In the genomic region with DNA sequence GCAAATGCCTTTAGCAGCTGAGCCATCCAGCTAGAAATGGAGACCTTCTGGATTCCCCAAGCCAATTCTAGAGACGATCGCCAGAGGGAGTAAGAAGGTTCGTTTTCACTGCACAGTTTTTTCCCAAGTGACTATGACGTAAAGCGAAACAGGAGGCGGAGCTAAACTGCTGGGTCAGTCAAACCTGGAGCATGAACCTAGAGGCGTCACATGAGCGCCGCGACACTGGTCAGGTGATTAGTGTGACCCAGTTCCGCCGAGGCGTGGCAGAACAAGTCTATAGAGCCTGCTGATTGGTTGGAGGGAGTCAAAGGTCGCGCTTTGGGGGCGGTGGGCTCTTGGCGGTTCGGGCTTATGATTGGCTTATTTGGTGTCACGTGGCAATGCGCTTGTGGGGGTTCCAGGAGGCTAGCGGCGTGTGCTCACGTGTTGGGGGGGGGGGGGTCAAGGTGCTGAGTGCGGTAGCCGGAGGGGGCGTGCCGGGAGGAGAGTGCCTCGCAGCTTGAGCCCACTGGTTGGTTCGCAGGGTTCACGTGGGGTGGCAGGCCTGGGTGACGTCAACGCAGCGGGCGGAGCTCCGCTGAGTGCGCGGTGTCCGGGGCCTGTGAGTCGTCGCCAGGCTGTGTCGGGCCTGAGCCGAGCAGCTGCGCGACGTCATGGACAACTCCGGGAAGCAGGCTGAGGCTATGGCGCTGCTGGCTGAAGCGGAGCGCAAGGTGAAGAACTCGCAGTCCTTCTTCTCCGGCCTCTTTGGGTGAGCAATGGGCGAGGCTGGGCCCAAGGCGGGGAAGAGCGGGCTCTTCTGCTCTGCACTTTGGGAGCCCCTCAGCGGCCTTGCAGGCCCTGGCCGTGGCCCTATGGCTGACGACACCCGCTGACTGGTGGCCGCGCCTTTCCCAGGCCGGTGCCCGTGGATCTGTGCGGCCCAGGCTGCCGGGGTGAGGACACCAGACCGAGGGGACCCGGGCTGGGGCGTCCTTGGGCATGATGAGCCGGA, we compare ENCODE assay signal across 8 mouse cellular contexts. TPM values are rescaled to one million over a fixed set of nuclear protein-coding genes. Genes with fewer than 3 reads are reported as not detected.
DNase-seq lines count a peak whose midpoint lies in the region; ATAC-seq and TF ChIP-seq lines count a peak whose summit lies in the region.

A gene (plus strand): TSS at position 438 of the 997 bp plus-strand sequence.

- peak within 1 kb of the TSS; percentile 98 for H3K4me3 ChIP-seq in forebrain, embryonic 10.5 days
- H3K4me3 ChIP-seq in heart, embryonic 15.5 days: peak within 1 kb of the TSS; percentile 69
- peak within 1 kb of the TSS; percentile 81 to 98 for H3K4me3 ChIP-seq in liver, embryonic 14.5 days (ENCODE audit: insufficient read depth in 1 of 2, low read depth in 2 of 2, low read length in 2 of 2)
- H3K4me3 ChIP-seq in neural tube, embryonic 11.5 days (ENCODE audit: low read depth, low read length): peak within 1 kb of the TSS; percentile 99
- peak within 1 kb of the TSS; percentile 96 for H3K4me3 ChIP-seq in stomach, postnatal 0 days (ENCODE audit: low read depth, low read length)

- H3K27me3 ChIP-seq in forebrain, embryonic 10.5 days (ENCODE audit: poor library complexity, severe bottlenecking): no peaks in the 10 kb centered on the region
- 0 out of 2 replicates have a peak, but pooled peaks cover 4% of the 10 kb centered on the region for H3K27me3 ChIP-seq in heart, embryonic 15.5 days
- no peaks in the 10 kb centered on the region; the same call in none of the 2 replicates for H3K27me3 ChIP-seq in liver, embryonic 14.5 days (ENCODE audit: control insufficient read depth, insufficient read depth, low read length)
- H3K27me3 ChIP-seq in neural tube, embryonic 11.5 days (ENCODE audit: control insufficient read depth, insufficient read depth, low read length): no peaks in the 10 kb centered on the region
- no peaks in the 10 kb centered on the region for H3K27me3 ChIP-seq in stomach, postnatal 0 days (ENCODE audit: control insufficient read depth, insufficient read depth, low read length)

- peak; percentile 97 for ATAC-seq in heart, embryonic 15.5 days (replicated peaks; ENCODE audit: insufficient number of reproducible peaks, insufficient read depth, low FRiP score, low read depth)
- peak; percentile 96 for ATAC-seq in liver, embryonic 14.5 days (ENCODE audit: insufficient read depth)
- peak; percentile 99 for ATAC-seq in neural tube, embryonic 11.5 days (ENCODE audit: insufficient read depth, low FRiP score, low TSS enrichment)
- ATAC-seq in stomach, postnatal 0 days (ENCODE audit: low FRiP score, low TSS enrichment): peak; percentile 99

- H3K9ac ChIP-seq in heart, embryonic 15.5 days: peak within 1 kb of the TSS; percentile 93
- H3K9ac ChIP-seq in liver, embryonic 14.5 days (replicated peaks): peak within 1 kb of the TSS; percentile 98
- H3K9ac ChIP-seq in neural tube, embryonic 11.5 days (ENCODE audit: low read length): peak within 1 kb of the TSS; percentile 94
- H3K9ac ChIP-seq in stomach, postnatal 0 days (ENCODE audit: low read length): peak within 1 kb of the TSS; percentile 98

- H3K4me2 ChIP-seq in heart, embryonic 15.5 days: peak within 1 kb of the TSS; percentile 84
- H3K4me2 ChIP-seq in liver, embryonic 14.5 days (ENCODE audit: low read depth): peak within 1 kb of the TSS; percentile 81
- H3K4me2 ChIP-seq in neural tube, embryonic 11.5 days (ENCODE audit: low read depth): peak within 1 kb of the TSS; percentile 97
- peak within 1 kb of the TSS; percentile 86 for H3K4me2 ChIP-seq in stomach, postnatal 0 days (replicated peaks; ENCODE audit: low read depth)

- TF ChIP-seq EP300 in liver, embryonic 14.5 days (IDR thresholded peaks at IDR 0.05; ENCODE audit: low read depth): no peak; the same call in 1 of the 2 replicates
- TF ChIP-seq EP300 in stomach, postnatal 0 days (optimal IDR thresholded peaks at IDR 0.05): no peak

- peak; percentile 97 for DNase-seq in CD8-positive naive resting alpha-beta T cell, adult 2 months (ENCODE audit: low read depth in 2 of 2, low spot score in 2 of 2)
- DNase-seq in c-Kit-positive CD71-negative TER-119-negative erythroid progenitor cells, embryonic 14.5 days (ENCODE audit: low read depth): peak; percentile 99
- DNase-seq in forebrain, embryonic 10.5 days (ENCODE audit: extremely low spot score, low spot score): peak; percentile 99
- DNase-seq in kidney, postnatal 25 days: peak; percentile 100
- DNase-seq in liver, embryonic 14.5 days (ENCODE audit: low read depth in 3 of 3, low spot score in 3 of 3): peak; percentile 99 to 100 (median 99)
- peak; percentile 99 for DNase-seq in neural tube, embryonic 11.5 days (ENCODE audit: low spot score)
- DNase-seq in stomach, postnatal 0 days (ENCODE audit: low spot score): peak; percentile 99

- TF ChIP-seq CTCF in liver, embryonic 14.5 days (IDR thresholded peaks at IDR 0.05; ENCODE audit: low read depth): peak; percentile 83
- TF ChIP-seq CTCF in stomach, postnatal 0 days (IDR thresholded peaks at IDR 0.05; ENCODE audit: low read depth): peak; percentile 87

- WGBS in forebrain, embryonic 10.5 days: under 1% methylated on average over 68 of the region's 68 CpGs
- under 1% methylated on average over 68 of the region's 68 CpGs for WGBS in heart, embryonic 15.5 days
- under 1% methylated on average over 66 of the region's 68 CpGs for WGBS in liver, embryonic 14.5 days (ENCODE audit: insufficient replicate concordance)
- WGBS in neural tube, embryonic 11.5 days: under 1% methylated on average over 68 of the region's 68 CpGs
- WGBS in stomach, postnatal 0 days: under 1% methylated on average over 64 of the region's 68 CpGs

- H3K4me1 ChIP-seq in forebrain, embryonic 10.5 days: peaks cover 33% of the 10 kb centered on the region
- H3K4me1 ChIP-seq in heart, embryonic 15.5 days (replicated peaks): peaks cover 24% of the 10 kb centered on the region
- H3K4me1 ChIP-seq in liver, embryonic 14.5 days (replicated peaks; ENCODE audit: control insufficient read depth in 2 of 2, insufficient read depth in 2 of 2, low read length in 1 of 2): peaks cover 13 to 21% of the 10 kb centered on the region in 2 experiments
- peaks cover 8% of the 10 kb centered on the region for H3K4me1 ChIP-seq in neural tube, embryonic 11.5 days (ENCODE audit: control insufficient read depth, insufficient read depth, low read length)
- H3K4me1 ChIP-seq in stomach, postnatal 0 days (replicated peaks; ENCODE audit: control insufficient read depth, insufficient read depth): no peaks in the 10 kb centered on the region

- peak within 1 kb of the TSS; percentile 93 for H3K27ac ChIP-seq in forebrain, embryonic 10.5 days
- peak within 1 kb of the TSS; percentile 83 for H3K27ac ChIP-seq in heart, embryonic 15.5 days
- H3K27ac ChIP-seq in liver, embryonic 14.5 days: peak within 1 kb of the TSS; percentile 77
- peak within 1 kb of the TSS; percentile 84 for H3K27ac ChIP-seq in neural tube, embryonic 11.5 days (ENCODE audit: low read depth, low read length)
- H3K27ac ChIP-seq in stomach, postnatal 0 days (replicated peaks): peak within 1 kb of the TSS; percentile 95

- no peaks in the 10 kb centered on the region for H3K9me3 ChIP-seq in forebrain, embryonic 10.5 days
- H3K9me3 ChIP-seq in heart, embryonic 15.5 days (replicated peaks): no peaks in the 10 kb centered on the region
- no peaks in the 10 kb centered on the region for H3K9me3 ChIP-seq in liver, embryonic 14.5 days (ENCODE audit: control insufficient read depth, low read length)
- H3K9me3 ChIP-seq in neural tube, embryonic 11.5 days (ENCODE audit: control insufficient read depth, low read length): no peaks in the 10 kb centered on the region
- no peaks in the 10 kb centered on the region for H3K9me3 ChIP-seq in stomach, postnatal 0 days (ENCODE audit: control insufficient read depth, low read length)

- peaks cover 28% of the 10 kb centered on the region for H3K36me3 ChIP-seq in forebrain, embryonic 10.5 days (replicated peaks)
- H3K36me3 ChIP-seq in heart, embryonic 15.5 days: peaks cover 6% of the 10 kb centered on the region; the same call in 1 of the 2 replicates
- H3K36me3 ChIP-seq in liver, embryonic 14.5 days (replicated peaks; ENCODE audit: control insufficient read depth, insufficient read depth, low read depth): peaks cover 24% of the 10 kb centered on the region
- H3K36me3 ChIP-seq in neural tube, embryonic 11.5 days (ENCODE audit: control insufficient read depth, insufficient read depth, low read length): no peaks in the 10 kb centered on the region; the same call in 1 of the 2 replicates
- H3K36me3 ChIP-seq in stomach, postnatal 0 days (ENCODE audit: control insufficient read depth, insufficient read depth, low read length): peaks cover 2% of the 10 kb centered on the region; the same call in 1 of the 2 replicates

RNA-seq across cellular contexts. Expression of the gene that starts here (rescaled TPM):
- polyA plus RNA-seq in forebrain, embryonic 10.5 days (2016; fragmentation: Nextera tagmentation; extraction: Ambion mirVana): 169 and 171 TPM in 2 replicates
- 130 and 161 TPM in 2 replicates for polyA plus RNA-seq in heart, embryonic 15.5 days (2015; fragmentation: Nextera tagmentation; extraction: Ambion mirVana)
- polyA plus RNA-seq in liver, embryonic 14.5 days (2012; rRNA removed): 88.9 and 110 TPM in 2 replicates
- polyA plus RNA-seq in liver, embryonic 14.5 days (2014; fragmentation: Nextera tagmentation; extraction: Ambion mirVana): 107 and 112 TPM in 2 replicates
- polyA plus RNA-seq in neural tube, embryonic 11.5 days (2014; fragmentation: Nextera tagmentation; extraction: Ambion mirVana): 175 and 184 TPM in 2 replicates
- polyA plus RNA-seq in stomach, postnatal 0 days (2015; fragmentation: Nextera tagmentation; extraction: Ambion mirVana): 136 and 152 TPM in 2 replicates

Comparison
In these comparisons a context has a peak if more than half of its experiments do, and no peak if none do; other contexts are left out.
1. Peak in every context shown above with its lines: DNase-seq, ATAC-seq, H3K4me3 ChIP-seq and H3K27ac ChIP-seq.